Mouse (Mus musculus) brain, embryonic 18.5 days (tissue): Measurements from ENCODE around the gene Gm20894.
"Not testable (repeated sequence)": the region's sequence is repeated elsewhere in the genome, so short reads cannot be mapped to it uniquely, and the experiment has no call there.

ENCODE experiments used
- DNase-seq: peaks from one replicate; pipeline ENCODE4 v3.0.0-alpha.2; 2012; ENCODE audit warnings: low read depth, low spot score

The Gm20894 gene

GRCm38 (mm10) chrY:28271412-28271811 is at the start of gene Gm20894:
TSS of gene Gm20894 (minus strand) at chrY:28271512.
- DNase-seq = not testable (repeated sequence)
